Mouse (Mus musculus): Measurements from ENCODE around the gene Dusp18.

DNA sequence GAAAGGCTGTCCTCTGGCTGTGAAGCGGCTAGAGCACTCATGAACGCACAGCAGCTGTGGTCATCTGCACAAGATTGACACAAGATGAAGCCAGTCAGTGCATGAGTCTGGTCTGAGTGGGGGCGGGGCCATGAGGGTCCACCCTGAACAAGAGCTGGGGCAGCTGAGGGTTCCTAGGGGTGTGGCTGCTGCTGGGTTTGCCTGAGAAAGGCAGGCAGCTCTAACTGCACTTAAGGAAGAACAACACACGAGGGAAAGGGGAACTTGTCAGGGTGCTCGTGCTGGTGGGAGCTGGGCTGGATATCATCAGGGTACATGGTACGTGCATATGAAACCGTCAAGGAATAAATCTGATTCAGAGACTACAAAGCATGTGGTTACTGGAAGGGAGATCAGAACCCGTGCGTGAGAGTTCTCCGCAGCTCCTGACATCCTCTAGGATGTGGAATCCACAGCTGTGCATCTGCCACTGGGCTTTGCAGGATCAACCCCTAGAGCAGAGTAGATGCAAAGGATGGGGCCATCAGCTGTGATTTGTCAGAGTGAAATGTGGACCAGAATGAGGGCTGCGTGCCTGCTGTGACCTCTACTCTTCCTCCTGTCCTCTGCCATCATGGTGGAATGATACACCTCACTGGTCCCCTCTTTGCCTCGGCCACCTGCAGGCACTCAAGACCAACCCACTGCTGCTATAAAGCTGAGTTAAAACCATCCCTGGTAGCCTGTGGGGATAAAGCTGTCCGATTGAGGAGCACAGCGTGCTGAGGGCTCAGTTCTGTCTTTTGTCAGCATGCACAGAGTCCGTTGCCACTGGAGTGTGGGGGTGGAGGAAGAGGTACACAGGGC, 45.3 kb upstream of the Dusp18 start:
- TF ChIP-seq POLR2A (IDR thresholded peaks at IDR 0.05; ENCODE audit: control insufficient read depth, extremely low read depth, insufficient read depth, low read length, poor library complexity) (no peak), CTCF (IDR thresholded peaks at IDR 0.05; ENCODE audit: borderline replicate concordance, control insufficient read depth, extremely low read depth, insufficient read depth, low read length, poor library complexity) (no peak)

Data from thymus, adult 2 months (tissue).